Mouse (Mus musculus) adrenal gland (tissue): Measurements from ENCODE around the gene Htra3.

Experiments used
- intact Hi-C: fragments of 180-260 bp; cut with DNase I; formaldehyde crosslinking; loops from one replicate; pipeline ENCODE4 v1.15.1; 2025

Gene Htra3

DNA sequence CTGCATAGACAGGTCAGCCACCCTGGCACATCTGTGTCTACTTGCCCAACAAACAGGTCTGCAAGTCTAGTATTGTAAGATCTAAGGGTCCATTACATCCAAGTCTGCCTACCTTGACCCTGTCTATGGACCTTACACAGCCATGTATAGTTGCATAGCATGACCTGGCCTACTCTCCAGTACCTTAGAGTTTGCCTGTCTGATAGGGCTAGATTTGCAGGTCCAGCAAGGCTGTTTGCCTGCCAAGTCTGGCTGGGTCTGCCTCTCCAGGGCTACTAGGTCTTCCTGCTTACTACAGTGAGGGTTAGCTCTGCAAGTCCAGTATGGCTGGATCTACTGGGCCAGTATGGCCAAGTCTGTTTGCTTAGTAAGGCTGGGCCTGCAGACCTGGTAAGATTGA is 55.8 kb downstream of the Htra3 start:
- intact Hi-C loops, result no loop called here

DNA sequence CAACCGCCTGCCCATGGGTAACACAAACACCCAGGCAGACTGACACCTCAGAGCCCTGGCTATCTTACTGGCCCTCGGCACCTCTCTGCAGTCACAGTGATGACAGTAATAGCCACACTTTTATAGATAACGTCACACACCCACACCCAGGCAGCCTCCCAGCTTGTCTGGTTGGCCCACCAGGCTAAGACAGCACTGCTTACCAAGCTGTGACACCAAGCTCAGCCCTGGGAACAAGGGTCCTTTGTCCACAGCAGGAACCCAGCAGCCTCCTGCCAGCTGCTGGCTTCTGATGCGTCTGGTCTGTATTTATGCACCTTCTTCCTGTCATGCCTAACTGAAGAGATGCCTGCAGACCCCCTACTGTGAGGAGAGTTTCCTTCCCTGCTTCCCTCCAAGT is 58.5 kb downstream of the Htra3 start:
- intact Hi-C loops, result no loop called here

DNA sequence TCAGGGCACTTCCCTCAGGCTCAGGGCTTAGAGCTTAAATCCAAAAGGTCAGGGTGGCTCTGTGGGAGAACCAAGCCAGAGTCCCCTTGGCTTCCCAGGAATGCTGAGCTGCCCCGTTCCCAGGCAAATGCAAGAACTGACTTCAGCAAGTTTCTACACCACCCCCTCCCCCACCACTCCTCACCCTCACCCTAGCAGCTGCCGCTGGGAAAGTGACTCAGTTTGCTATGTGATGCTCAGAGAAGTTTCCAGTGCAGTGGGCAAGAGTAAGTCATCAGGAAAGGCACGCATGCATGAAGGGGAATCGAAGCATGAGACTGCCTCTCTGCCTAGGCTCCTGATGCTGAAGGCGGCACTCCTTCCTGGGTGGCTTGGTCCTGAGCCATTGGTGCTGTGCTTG is 62.6 kb downstream of the Htra3 start:
- intact Hi-C loops, result no loop called here

DNA sequence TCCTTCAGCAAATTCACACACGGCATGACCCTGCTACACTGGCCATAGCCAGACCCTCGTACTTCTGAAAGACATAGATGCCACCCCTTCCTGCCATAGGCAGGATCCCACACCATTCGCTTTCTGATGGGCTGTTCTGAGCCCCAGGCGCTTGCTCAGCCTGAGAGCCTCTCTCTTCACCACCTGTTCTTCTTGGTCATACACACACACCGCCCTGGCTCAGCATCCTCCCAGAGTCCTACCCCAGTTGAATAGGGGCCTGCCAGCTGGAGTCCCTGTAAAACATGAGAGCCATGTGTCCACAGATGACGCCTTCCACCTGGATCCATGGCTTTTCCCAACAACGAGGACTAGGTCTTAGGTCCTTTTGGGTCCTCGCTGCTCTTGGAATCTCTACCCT is 66.9 kb downstream of the Htra3 start:
- intact Hi-C loops, result no loop called here

GRCm38 (mm10) chr5:35611900-35612299 is 67.7 kb downstream of the Htra3 start:
- intact Hi-C loops, result no loop called here

- intact Hi-C loops, result no loop called here
These were observed 68.4 kb downstream of the Htra3 start for GRCm38 (mm10) chr5:35611170-35611569.

GRCm38 (mm10) chr5:35610381-35610780 is 69.2 kb downstream of the Htra3 start:
- intact Hi-C loops, result no loop called here

DNA sequence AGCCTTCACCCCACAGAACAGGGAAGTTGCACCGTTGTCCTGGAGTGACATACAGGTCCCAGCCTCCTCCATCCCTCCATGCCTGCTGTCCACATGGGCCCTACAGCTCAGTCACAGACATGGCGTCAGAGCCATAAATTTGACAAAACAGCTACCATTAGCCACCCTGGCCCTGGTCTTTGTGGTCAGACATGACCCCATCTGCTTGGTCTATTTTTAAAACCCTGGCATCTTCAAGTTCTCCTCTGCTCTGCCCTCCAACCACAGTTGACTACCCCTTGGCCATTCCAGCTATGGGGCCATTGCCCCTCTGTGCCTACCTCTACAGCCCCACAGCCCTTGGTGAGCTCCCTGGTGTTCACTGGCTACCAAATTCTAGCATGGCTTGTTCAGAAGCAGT is 69.6 kb downstream of the Htra3 start:
- intact Hi-C loops, result no loop called here

DNA sequence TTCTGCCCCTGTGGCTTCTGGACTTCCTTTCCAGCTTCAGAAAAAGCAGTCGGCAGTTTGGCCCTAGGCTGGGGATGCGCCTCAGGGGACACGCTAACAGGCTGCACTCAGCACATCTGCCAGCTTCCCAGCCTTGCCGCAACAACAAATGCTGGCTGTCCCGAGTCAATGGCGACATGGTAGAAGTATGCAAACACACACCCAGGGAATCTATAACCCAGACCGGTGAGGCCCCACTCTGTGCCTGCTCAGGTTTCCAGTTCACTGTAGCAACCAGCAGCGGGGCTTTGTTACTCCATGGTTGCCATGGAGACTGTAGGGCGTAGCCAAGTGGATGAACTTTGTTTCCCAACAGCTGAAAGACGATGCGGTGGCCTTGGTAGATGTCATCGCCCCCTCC is 70.2 kb downstream of the Htra3 start:
- intact Hi-C loops, result no loop called here

DNA sequence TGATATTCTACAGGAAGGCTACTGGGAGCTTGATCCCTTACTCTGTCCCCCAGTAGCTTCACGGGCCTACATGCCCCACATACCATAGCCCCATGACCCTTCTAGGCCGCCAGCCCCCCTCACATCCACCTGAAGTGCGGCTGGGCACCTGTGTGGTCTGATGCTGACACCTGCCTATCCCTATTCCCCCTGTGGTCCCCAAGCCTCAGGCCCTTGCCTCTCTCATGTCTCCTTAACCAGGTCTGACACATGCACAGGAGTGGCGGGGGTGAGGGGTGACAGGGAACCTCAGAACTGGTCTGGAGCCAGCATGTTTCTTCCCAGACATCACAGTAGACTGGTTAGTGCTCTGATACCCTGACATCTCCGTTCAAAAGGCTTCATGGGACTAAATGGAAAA is 71.0 kb downstream of the Htra3 start:
- intact Hi-C loops, result no loop called here

- intact Hi-C loops, result no loop called here
These were observed 71.8 kb downstream of the Htra3 start for GRCm38 (mm10) chr5:35607784-35608183.

- intact Hi-C loops, result no loop called here
These were observed 72.8 kb downstream of the Htra3 start for GRCm38 (mm10) chr5:35606800-35607199.

DNA sequence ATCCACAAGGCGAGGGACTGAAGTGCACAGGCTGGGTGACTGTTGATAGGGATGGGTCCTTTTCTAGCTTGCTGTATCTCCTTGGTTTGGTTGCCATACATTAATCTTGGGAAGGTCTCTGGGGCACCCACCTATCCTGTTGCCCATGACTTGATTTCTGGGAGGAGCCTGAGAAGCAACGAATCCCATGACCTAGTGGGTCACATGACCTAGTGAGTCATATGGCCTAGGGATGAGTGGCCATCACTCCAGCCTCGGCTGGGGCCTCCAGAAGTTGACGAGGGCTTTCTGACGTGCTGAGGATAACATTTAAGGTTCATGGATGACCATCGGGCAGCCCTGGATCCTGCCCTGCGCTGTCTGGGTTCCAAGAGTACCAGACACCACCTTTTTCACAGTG is 74.2 kb downstream of the Htra3 start:
- intact Hi-C loops, result no loop called here
